Mouse (Mus musculus) ES-E14 (cell line): ENCODE data around the gene Polr1e.

ENCODE experiments used
- CHD2 ChIP-seq: IDR thresholded peaks from 2 replicates; pipeline ENCODE4 v1.6.1; 2014; ENCODE audit warnings: mild to moderate bottlenecking, low read depth, low read length, inconsistent platforms
- HCFC1 ChIP-seq: IDR thresholded peaks from 2 replicates; pipeline ENCODE4 v1.6.1; 2012; ENCODE audit warnings: low read length, inconsistent platforms, borderline replicate concordance; ENCODE audit not compliant: insufficient read depth
- MAFK ChIP-seq: IDR thresholded peaks from 2 replicates; pipeline ENCODE4 v1.6.1; 2014; ENCODE audit warnings: mild to moderate bottlenecking, low read depth, low read length, inconsistent platforms; ENCODE audit not compliant: insufficient read depth
- ZC3H11A ChIP-seq: IDR thresholded peaks from 2 replicates; pipeline ENCODE4 v1.6.1; 2012; ENCODE audit warnings: low read depth, mild to moderate bottlenecking, inconsistent platforms, low read length, borderline replicate concordance
- ZNF384 ChIP-seq: IDR thresholded peaks from 2 replicates; pipeline ENCODE4 v1.6.1; 2012; ENCODE audit warnings: low read depth, low read length, inconsistent platforms

DNA sequence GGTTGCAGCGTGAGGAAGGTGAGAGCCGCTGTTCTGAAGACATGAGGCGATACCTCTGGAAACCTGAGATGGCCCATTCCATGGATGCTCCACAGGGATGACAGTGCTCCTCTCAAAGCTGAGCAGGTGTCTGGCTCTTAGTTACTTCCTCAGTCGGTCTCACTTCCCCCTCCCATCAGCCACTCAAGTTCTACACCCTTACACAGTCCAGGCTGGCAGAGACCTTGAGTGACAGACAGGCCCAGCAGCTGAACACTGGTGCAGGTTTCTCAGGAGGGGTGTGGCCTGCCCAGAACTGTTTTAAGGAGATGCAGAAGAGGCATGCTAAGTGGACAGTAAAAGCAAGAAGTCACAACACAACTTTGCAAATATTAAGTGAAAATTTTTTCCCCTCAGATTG, 49.4 kb downstream of the Polr1e start:
- no peak for TF ChIP-seq CHD2
- no peak for TF ChIP-seq ZC3H11A
- TF ChIP-seq MAFK: no peak
- no peak for TF ChIP-seq ZNF384
- no peak for TF ChIP-seq HCFC1
